Mouse (Mus musculus): ENCODE data around the gene Pcdh19.

GRCm38 (mm10) chrX:133683961-133684360 is 4.8 kb downstream of the Pcdh19 start:
- TF ChIP-seq CTCF (IDR thresholded peaks at IDR 0.05; ENCODE audit: insufficient read depth, low read length) (no peak), POLR2A (IDR thresholded peaks at IDR 0.05; ENCODE audit: borderline replicate concordance, extremely low read depth, low read depth, low read length) (no peak)

Data from lung, adult 2 months (tissue).